Mouse (Mus musculus) heart, postnatal 10 days (tissue): ENCODE measurements at regions not wholly inside any gene's neighbourhood (a gene's known extent, or its start where the extent isn't known, plus 50 kb on each side); places are given as distances from the start of the nearest gene placed in this dataset.
A peak's percentile ranks its signal among the peaks of the same experiment; 100 is the strongest.
"Not testable (repeated sequence)": the region's sequence is repeated elsewhere in the genome, so short reads cannot be mapped to it uniquely, and the experiment has no call there.

Experiments
- DNase-seq, 2 experiments: peaks; one replicate each; pipeline ENCODE4 v3.0.0; 2021
- intact Hi-C: fragments of 180-260 bp; cut with DNase I; formaldehyde crosslinking; loops from one replicate; pipeline ENCODE4 v1.15.1; 2025

- no peak for DNase-seq
- intact Hi-C loops: no loop called here
Observed at GRCm38 (mm10) chr3:34709553-34709952, 59.3 kb downstream of the Sox2 start.

GRCm38 (mm10) chr3:34712137-34712536 lies 61.9 kb downstream of the Sox2 start:
- DNase-seq, intact Hi-C loops: not testable (repeated sequence)

GRCm38 (mm10) chr3:34722506-34722905 lies 72.3 kb downstream of the Sox2 start:
- no peak for DNase-seq
- intact Hi-C loops: no loop called here

GRCm38 (mm10) chr3:34726955-34727354 lies 76.8 kb downstream of the Sox2 start:
- intact Hi-C loops: no loop called here
- no peak for DNase-seq

- DNase-seq: no peak
- intact Hi-C loops: no loop called here
Observed at GRCm38 (mm10) chr3:34728282-34728681, 78.1 kb downstream of the Sox2 start.

- no peak for DNase-seq
- intact Hi-C loops: no loop called here
Observed at GRCm38 (mm10) chr3:34734966-34735365, 84.8 kb downstream of the Sox2 start.

- intact Hi-C loops: no loop called here
- no peak for DNase-seq
Observed at GRCm38 (mm10) chr3:34738001-34738400, 87.8 kb downstream of the Sox2 start.

- intact Hi-C loops: no loop called here
- no peak for DNase-seq
Observed at GRCm38 (mm10) chr3:34738938-34739337, 88.7 kb downstream of the Sox2 start.

GRCm38 (mm10) chr3:34739693-34740092 lies 89.5 kb downstream of the Sox2 start:
- no peak for DNase-seq
- intact Hi-C loops: no loop called here

GRCm38 (mm10) chr3:34740110-34740509 lies 89.9 kb downstream of the Sox2 start:
- intact Hi-C loops: no loop called here
- no peak for DNase-seq

GRCm38 (mm10) chr3:34745181-34745736 lies 95.1 kb downstream of the Sox2 start:
- intact Hi-C loops: no loop called here
- DNase-seq: no peak

GRCm38 (mm10) chr3:34747499-34748093 lies 97.4 kb downstream of the Sox2 start:
- intact Hi-C loops: no loop called here
- DNase-seq: no peak

- intact Hi-C loops: no loop called here
- no peak for DNase-seq
Observed at GRCm38 (mm10) chr3:34749989-34750388, 99.8 kb downstream of the Sox2 start.

- intact Hi-C loops: no loop called here
- DNase-seq: no peak
Observed at GRCm38 (mm10) chr3:34751551-34751950, 101.3 kb downstream of the Sox2 start.

GRCm38 (mm10) chr3:34753557-34753956 lies 103.4 kb downstream of the Sox2 start:
- no peak for DNase-seq
- intact Hi-C loops: no loop called here

GRCm38 (mm10) chr3:34754781-34755180 lies 104.6 kb downstream of the Sox2 start:
- DNase-seq: no peak
- intact Hi-C loops: no loop called here

GRCm38 (mm10) chr3:34755282-34755681 lies 105.1 kb downstream of the Sox2 start:
- DNase-seq, intact Hi-C loops: not testable (repeated sequence)

- no peak for DNase-seq
- intact Hi-C loops: no loop called here
Observed at GRCm38 (mm10) chr3:34756632-34757031, 106.4 kb downstream of the Sox2 start.

GRCm38 (mm10) chr3:34757130-34757529 lies 106.9 kb downstream of the Sox2 start:
- no peak for DNase-seq
- intact Hi-C loops: no loop called here

GRCm38 (mm10) chr3:34757813-34758510 lies 107.8 kb downstream of the Sox2 start:
- intact Hi-C loops: no loop called here
- peak in 1 of 2 experiments; percentile 5 for DNase-seq

- intact Hi-C loops: no loop called here
- no peak for DNase-seq
Observed at GRCm38 (mm10) chr3:34759942-34760640, 109.9 kb downstream of the Sox2 start.
